Mouse (Mus musculus) CH12.LX (cell line): ENCODE measurements at regions not wholly inside any gene's neighbourhood (a gene's known extent, or its start where the extent isn't known, plus 50 kb on each side); places are given as distances from the start of the nearest gene placed in this dataset.

ENCODE experiments used
- DNase-seq: peaks from one replicate; pipeline ENCODE4 v3.0.0-alpha.2; 2013; ENCODE audit errors: extremely low read depth
- H3K27ac ChIP-seq: 2 replicates; pipeline ENCODE4 v1.5.1; 2012; ENCODE audit warnings: low read depth, mild to moderate bottlenecking, control low read depth, moderate library complexity; ENCODE audit not compliant: insufficient read depth
- H3K27me3 ChIP-seq: replicated peaks from 2 replicates; pipeline ENCODE3; 2012; ENCODE audit warnings: inconsistent platforms
- H3K36me3 ChIP-seq, 2 experiments: replicated peaks in 1 of 2; 2 replicates each; pipeline versions ENCODE3 to v1.6.1; 2012; ENCODE audit warnings: inconsistent platforms in 1 of 2, low read length in 1 of 2, mild to moderate bottlenecking in 1 of 2, mixed read lengths in 1 of 2, moderate library complexity in 1 of 2; ENCODE audit not compliant: control insufficient read depth in 1 of 2, insufficient read depth in 1 of 2
- H3K4me1 ChIP-seq, 2 experiments: 2 replicates each; pipeline ENCODE4 v1.6.1; 2012; ENCODE audit warnings: inconsistent platforms in 1 of 2, moderate library complexity in 1 of 2; ENCODE audit not compliant: insufficient read depth in 2 of 2, control insufficient read depth in 1 of 2
- H3K4me2 ChIP-seq: 2 replicates; pipeline ENCODE4 v1.6.1; 2012; ENCODE audit warnings: low read depth, mild to moderate bottlenecking, control low read depth; ENCODE audit not compliant: poor library complexity, insufficient read depth, severe bottlenecking
- H3K4me3 ChIP-seq, 3 experiments: fragments of 150-350 bp in 1 of 3; sonication (generic) in 1 of 3; replicated peaks in 1 of 3; 2 replicates each; pipeline versions ENCODE3 to v1.5.1; 2011 to 2012; ENCODE audit warnings: low read depth in 2 of 3, low read length in 2 of 3, mild to moderate bottlenecking in 2 of 3, moderate library complexity in 2 of 3, control low read depth in 1 of 3, improper control_type of control experiment in 1 of 3, inconsistent platforms in 1 of 3, mixed read lengths in 1 of 3; ENCODE audit not compliant: poor library complexity in 1 of 3
- H3K79me2 ChIP-seq: replicated peaks from 2 replicates; pipeline ENCODE4 v1.6.1; 2012; ENCODE audit warnings: mild to moderate bottlenecking, moderate library complexity; ENCODE audit not compliant: control insufficient read depth, poor library complexity, insufficient read depth, severe bottlenecking; ENCODE audit errors: extremely low read depth
- H3K9ac ChIP-seq: 2 replicates; pipeline ENCODE4 v1.6.1; 2012; ENCODE audit warnings: low read depth, mild to moderate bottlenecking, control low read depth, moderate library complexity; ENCODE audit not compliant: insufficient read depth
- H3K9me3 ChIP-seq: replicated peaks from 2 replicates; pipeline ENCODE3; 2012; ENCODE audit warnings: low read length, inconsistent platforms, mixed read lengths
- BHLHE40 ChIP-seq: IDR thresholded peaks from 2 replicates; pipeline ENCODE4 v1.6.1; 2011; ENCODE audit warnings: mild to moderate bottlenecking, low read depth, low read length, improper control_type of control experiment
- CTCF ChIP-seq, 2 experiments: IDR thresholded peaks in 1 of 2; conservative IDR thresholded peaks in 1 of 2; 2 replicates each; pipeline ENCODE4 v1.5.1; 2011 to 2012; ENCODE audit warnings: low read depth in 2 of 2, low read length in 2 of 2, improper control_type of control experiment in 1 of 2, inconsistent platforms in 1 of 2, mild to moderate bottlenecking in 1 of 2, moderate library complexity in 1 of 2
- E2F4 ChIP-seq: IDR thresholded peaks from 2 replicates; pipeline ENCODE4 v1.6.1; 2011; ENCODE audit warnings: low read depth, low read length, improper control_type of control experiment; ENCODE audit not compliant: insufficient replicate concordance
- JUND ChIP-seq: conservative IDR thresholded peaks from 2 replicates; pipeline ENCODE4 v1.6.1; 2011; ENCODE audit warnings: low read depth, low read length, improper control_type of control experiment
- KAT2A ChIP-seq: IDR thresholded peaks from 2 replicates; pipeline ENCODE4 v1.6.1; 2012; ENCODE audit warnings: low read length, improper control_type of control experiment, inconsistent platforms; ENCODE audit not compliant: insufficient replicate concordance
- MAZ ChIP-seq: IDR thresholded peaks from 2 replicates; pipeline ENCODE4 v1.6.1; 2012; ENCODE audit warnings: low read depth, mild to moderate bottlenecking, inconsistent platforms, low read length, improper control_type of control experiment, moderate library complexity
- MEF2A ChIP-seq: IDR thresholded peaks from 2 replicates; pipeline ENCODE4 v1.6.1; 2014; ENCODE audit warnings: low read depth, mild to moderate bottlenecking, inconsistent platforms, low read length, improper control_type of control experiment, borderline replicate concordance
- MYC ChIP-seq: IDR thresholded peaks from 2 replicates; pipeline ENCODE4 v1.6.1; 2011; ENCODE audit warnings: low read depth, mild to moderate bottlenecking, improper control_type of control experiment, low read length
- NRF1 ChIP-seq: IDR thresholded peaks from 2 replicates; pipeline ENCODE4 v1.6.1; 2014; ENCODE audit warnings: low read depth, mild to moderate bottlenecking, inconsistent platforms, low read length, improper control_type of control experiment, moderate library complexity
- POLR2A ChIP-seq: IDR thresholded peaks from 2 replicates; pipeline ENCODE4 v1.6.1; 2011; ENCODE audit warnings: low read depth, mild to moderate bottlenecking, improper control_type of control experiment, low read length
- POLR2AphosphoS2 ChIP-seq: IDR thresholded peaks from 2 replicates; pipeline ENCODE4 v1.6.1; 2011; ENCODE audit warnings: low read depth, low read length, improper control_type of control experiment
- RAD21 ChIP-seq: IDR thresholded peaks from 2 replicates; pipeline ENCODE4 v1.6.1; 2011; ENCODE audit warnings: low read depth, mild to moderate bottlenecking, low read length, improper control_type of control experiment, moderate library complexity
- RCOR1 ChIP-seq: conservative IDR thresholded peaks from 2 replicates; pipeline ENCODE4 v1.6.1; 2012; ENCODE audit warnings: low read depth, mild to moderate bottlenecking, inconsistent platforms, low read length, improper control_type of control experiment
- SIN3A ChIP-seq: IDR thresholded peaks from 2 replicates; pipeline ENCODE4 v1.6.1; 2012; ENCODE audit warnings: low read length, improper control_type of control experiment, inconsistent platforms
- TBP ChIP-seq: conservative IDR thresholded peaks from 2 replicates; pipeline ENCODE4 v1.6.1; 2011; ENCODE audit warnings: low read depth, low read length, improper control_type of control experiment
- USF1 ChIP-seq: IDR thresholded peaks from 2 replicates; pipeline ENCODE4 v1.6.1; 2014; ENCODE audit warnings: low read depth, mild to moderate bottlenecking, inconsistent platforms, low read length, improper control_type of control experiment
- ZC3H11A ChIP-seq: IDR thresholded peaks from 2 replicates; pipeline ENCODE4 v1.6.1; 2012; ENCODE audit warnings: low read depth, mild to moderate bottlenecking, inconsistent platforms, low read length, improper control_type of control experiment
- ZNF384 ChIP-seq: IDR thresholded peaks from 2 replicates; pipeline ENCODE4 v1.6.1; 2012; ENCODE audit warnings: low read depth, low read length, improper control_type of control experiment, inconsistent platforms
- dilution Hi-C: fragments of 300-500 bp; cut with MboI; formaldehyde crosslinking; loops from 2 replicates; pipeline ENCODE4 v1.14.3; 2020; ENCODE audit warnings: low sequenced_read_pairs; ENCODE audit not compliant: extremely low pct_unique_long_range_greater_than_20kb, extremely low pct_ligation_motif_present
- in situ Hi-C: fragments of 300-500 bp; cut with MboI; formaldehyde crosslinking; loops from 3 replicates; pipeline ENCODE4 v1.14.3; 2019; ENCODE audit warnings: low sequenced_read_pairs, low pct_ligation_motif_present, low pct_unique_long_range_greater_than_20kb, mixed read lengths

- no peak for DNase-seq
- Histone ChIP-seq H3K9me3 (peaks cover 61% of the 10 kb centered on the region), H3K4me1 (no peaks in the 10 kb centered on the region)
Measured at GRCm38 (mm10) chr5:129300423-129300822, 200.6 kb upstream of the Sfswap start.

GRCm38 (mm10) chr5:129315626-129316025 is 185.4 kb upstream of the Sfswap start:
- peaks cover 65% of the 10 kb centered on the region for H3K9me3 ChIP-seq
- no peak overlapping the region for H3K4me2 ChIP-seq
- no peak for DNase-seq
- H3K27ac ChIP-seq = no peak overlapping the region
- TF ChIP-seq JUND = no peak
- TF ChIP-seq POLR2A = no peak
- TF ChIP-seq SIN3A = no peak
- TF ChIP-seq KAT2A = no peak
- H3K27me3 ChIP-seq = no peaks in the 10 kb centered on the region
- H3K79me2 ChIP-seq = no peaks in the 10 kb centered on the region
- no peaks in the 10 kb centered on the region for H3K36me3 ChIP-seq
- in situ Hi-C loops = no loop called here
- H3K4me3 ChIP-seq = no peak overlapping the region
- no peak overlapping the region for H3K9ac ChIP-seq
- dilution Hi-C loops = no loop called here
- H3K4me1 ChIP-seq = no peaks in the 10 kb centered on the region

More at GRCm38 (mm10) chr5:129300423-129300822, 200.6 kb upstream of the Sfswap start:
- dilution Hi-C loops = no loop called here
- Histone ChIP-seq H3K9ac (no peak overlapping the region), H3K27ac (no peak overlapping the region), H3K27me3 (no peaks in the 10 kb centered on the region), H3K36me3 (no peaks in the 10 kb centered on the region), H3K4me2 (no peak overlapping the region), H3K79me2 (no peaks in the 10 kb centered on the region), H3K4me3 (no peak overlapping the region)
- no peak for TF ChIP-seq POLR2AphosphoS2
- no peak for TF ChIP-seq ZC3H11A
- no peak for TF ChIP-seq RAD21
- TF ChIP-seq BHLHE40 = no peak
- TF ChIP-seq MEF2A = no peak
- no peak for TF ChIP-seq NRF1
- no peak for TF ChIP-seq E2F4
- in situ Hi-C loops = no loop called here

- no peak overlapping the region for H3K27ac ChIP-seq
- no peak for DNase-seq
- H3K9ac ChIP-seq = no peak overlapping the region
- TF ChIP-seq NRF1 (no peak), TBP (no peak), MAZ (no peak), USF1 (no peak), ZNF384 (no peak), CTCF (conservative IDR thresholded peaks at IDR 0.05 in 1 of 2, IDR thresholded peaks at IDR 0.05 in 1 of 2; ENCODE audit: low read depth in 2 of 2, low read length in 2 of 2) (no peak), RAD21 (no peak), MYC (no peak), RCOR1 (no peak)
- H3K9me3 ChIP-seq = peaks cover 74% of the 10 kb centered on the region
- H3K4me1 ChIP-seq = no peaks in the 10 kb centered on the region
- no peak overlapping the region for H3K4me3 ChIP-seq
- no peaks in the 10 kb centered on the region for H3K36me3 ChIP-seq
- H3K79me2 ChIP-seq = no peaks in the 10 kb centered on the region
- in situ Hi-C loops (no loop called here), dilution Hi-C loops (no loop called here)
- H3K27me3 ChIP-seq = no peaks in the 10 kb centered on the region
- H3K4me2 ChIP-seq = no peak overlapping the region
Measured at GRCm38 (mm10) chr5:129331094-129331523, 169.9 kb upstream of the Sfswap start.
